Mouse (Mus musculus): ENCODE results near the gene Nmi.
A peak's percentile ranks its signal among the peaks of the same experiment; 100 is the strongest.

Gene Nmi

GRCm38 (mm10) chr2:51938750-51939149 lies 34.5 kb downstream of the Nmi start:
- DNase-seq = no peak

- no peak for DNase-seq
Observed at GRCm38 (mm10) chr2:51937004-51937403, 36.3 kb downstream of the Nmi start.

GRCm38 (mm10) chr2:51936585-51936984 lies 36.7 kb downstream of the Nmi start:
- no peak for DNase-seq

- peak; percentile 12 for DNase-seq
Observed at GRCm38 (mm10) chr2:51935921-51936320, 37.4 kb downstream of the Nmi start.

- peak; percentile 86 for DNase-seq
Observed at GRCm38 (mm10) chr2:51934574-51935334, 38.5 kb downstream of the Nmi start, which contains the start of gene Rbm43. Rbm43 (minus strand) TSS chr2:51935163.

- peak; percentile 23 for DNase-seq
Observed at GRCm38 (mm10) chr2:51933341-51934134, 39.8 kb downstream of the Nmi start.

GRCm38 (mm10) chr2:51931241-51931640 lies 42.1 kb downstream of the Nmi start:
- no peak for DNase-seq

- peak; percentile 48 for DNase-seq
Observed at GRCm38 (mm10) chr2:51914944-51915680, 58.2 kb downstream of the Nmi start.

- no peak for DNase-seq
Observed at GRCm38 (mm10) chr2:51914532-51914931, 58.8 kb downstream of the Nmi start.

GRCm38 (mm10) chr2:51912740-51913139 lies 60.6 kb downstream of the Nmi start:
- no peak for DNase-seq

GRCm38 (mm10) chr2:51911864-51912263 lies 61.4 kb downstream of the Nmi start:
- no peak for DNase-seq

GRCm38 (mm10) chr2:51907538-51908110 lies 65.7 kb downstream of the Nmi start:
- no peak for DNase-seq

- no peak for DNase-seq
Observed at GRCm38 (mm10) chr2:51905637-51906036, 67.7 kb downstream of the Nmi start.
